Mouse (Mus musculus): ENCODE results near the gene Oaz2.
"Not testable (repeated sequence)": the region's sequence is repeated elsewhere in the genome, so short reads cannot be mapped to it uniquely, and the experiment has no call there.

Oaz2 gene

GRCm38 (mm10) chr9:65667701-65668100, at the start of gene Oaz2:
TSS of gene Oaz2 (plus strand) at chr9:65668001.
- DNase-seq: no peak

GRCm38 (mm10) chr9:65619311-65619710, 48.5 kb upstream of the Oaz2 start:
- no peak for DNase-seq

- no peak for DNase-seq
These were observed 46.6 kb upstream of the Oaz2 start for GRCm38 (mm10) chr9:65621196-65621595.

- no peak for DNase-seq
These were observed 46.1 kb upstream of the Oaz2 start for GRCm38 (mm10) chr9:65621666-65622065.

- DNase-seq: no peak
These were observed 45.0 kb upstream of the Oaz2 start for GRCm38 (mm10) chr9:65622826-65623225.

- no peak for DNase-seq
These were observed 43.5 kb upstream of the Oaz2 start for GRCm38 (mm10) chr9:65624266-65624665.

GRCm38 (mm10) chr9:65629025-65629766, 38.6 kb upstream of the Oaz2 start, which contains the start of gene Rbpms2:
TSS of gene Rbpms2 (plus strand) at chr9:65629648.
- no peak for DNase-seq

GRCm38 (mm10) chr9:65629767-65630630, 37.8 kb upstream of the Oaz2 start:
- no peak for DNase-seq

GRCm38 (mm10) chr9:65630631-65631353, 37.0 kb upstream of the Oaz2 start:
- DNase-seq: no peak

GRCm38 (mm10) chr9:65631354-65632021, 36.3 kb upstream of the Oaz2 start:
- DNase-seq: no peak

GRCm38 (mm10) chr9:65635766-65636165, 32.0 kb upstream of the Oaz2 start:
- no peak for DNase-seq

GRCm38 (mm10) chr9:65636926-65637325, 30.9 kb upstream of the Oaz2 start:
- DNase-seq: no peak

GRCm38 (mm10) chr9:65639065-65639464, 28.7 kb upstream of the Oaz2 start:
- no peak for DNase-seq

GRCm38 (mm10) chr9:65640838-65641410, 26.9 kb upstream of the Oaz2 start:
- no peak for DNase-seq

GRCm38 (mm10) chr9:65641446-65642052, 26.3 kb upstream of the Oaz2 start:
- no peak for DNase-seq

- DNase-seq: no peak
These were observed 25.3 kb upstream of the Oaz2 start for GRCm38 (mm10) chr9:65642546-65642945.

GRCm38 (mm10) chr9:65644960-65645359, 22.8 kb upstream of the Oaz2 start:
- DNase-seq: no peak

- DNase-seq: no peak
These were observed 21.8 kb upstream of the Oaz2 start for GRCm38 (mm10) chr9:65645984-65646383.

- no peak for DNase-seq
These were observed 21.0 kb upstream of the Oaz2 start for GRCm38 (mm10) chr9:65646782-65647181.

- no peak for DNase-seq
These were observed 19.1 kb upstream of the Oaz2 start for GRCm38 (mm10) chr9:65648730-65649129.

- no peak for DNase-seq
These were observed 17.8 kb upstream of the Oaz2 start for GRCm38 (mm10) chr9:65649997-65650396.

- DNase-seq: not testable (repeated sequence)
These were observed 15.8 kb upstream of the Oaz2 start for GRCm38 (mm10) chr9:65651957-65652356.
